Mouse (Mus musculus) ES-Bruce4 (cell line): ENCODE data around the gene Myo1a. TPM values are rescaled to one million over a fixed set of nuclear protein-coding genes. Genes with fewer than 3 reads are reported as not detected.
"Not testable (repeated sequence)": the region's sequence is repeated elsewhere in the genome, so short reads cannot be mapped to it uniquely, and the experiment has no call there.

ENCODE experiments used
- H3K27ac ChIP-seq: 2 replicates; pipeline ENCODE4 v1.5.1; 2012; ENCODE audit warnings: low read length, inconsistent platforms; ENCODE audit not compliant: insufficient read depth
- H3K27me3 ChIP-seq: 2 replicates; pipeline ENCODE4 v1.6.1; 2012; ENCODE audit warnings: mild to moderate bottlenecking, low read length, inconsistent platforms; ENCODE audit not compliant: control insufficient read depth, poor library complexity, insufficient read depth, severe bottlenecking
- H3K36me3 ChIP-seq: 2 replicates; pipeline ENCODE4 v1.6.1; 2012; ENCODE audit warnings: inconsistent platforms, mild to moderate bottlenecking, low read length, moderate library complexity; ENCODE audit not compliant: control insufficient read depth, poor library complexity, insufficient read depth, severe bottlenecking
- H3K4me1 ChIP-seq: one replicate; pipeline ENCODE4 v1.8.1; 2011; ENCODE audit warnings: low read length; ENCODE audit not compliant: control insufficient read depth, insufficient read depth
- H3K4me3 ChIP-seq: 2 replicates; pipeline ENCODE4 v1.5.1; 2011; ENCODE audit warnings: low read depth, mild to moderate bottlenecking, low read length
- H3K9ac ChIP-seq: 2 replicates; pipeline ENCODE4 v1.6.1; 2012; ENCODE audit warnings: low read depth, mild to moderate bottlenecking, inconsistent platforms; ENCODE audit not compliant: poor library complexity, severe bottlenecking
- H3K9me3 ChIP-seq: replicated peaks from 2 replicates; pipeline ENCODE4 v1.6.1; 2012; ENCODE audit warnings: mild to moderate bottlenecking, low read length, inconsistent platforms; ENCODE audit not compliant: control insufficient read depth, poor library complexity, insufficient read depth, severe bottlenecking
- CTCF ChIP-seq: IDR thresholded peaks from one replicate; pipeline ENCODE4 v1.8.1; 2011; ENCODE audit warnings: low read depth, low read length
- EP300 ChIP-seq: IDR thresholded peaks from 2 replicates; pipeline ENCODE4 v1.6.1; 2011; ENCODE audit warnings: low read depth, low read length; ENCODE audit not compliant: insufficient read depth
- POLR2A ChIP-seq: IDR thresholded peaks from one replicate; pipeline ENCODE4 v1.8.1; 2011; ENCODE audit warnings: low read length; ENCODE audit not compliant: insufficient read depth
- polyA plus RNA-seq: library from polyadenylated mRNA; stranded (reverse); fragments of >200 nt; gene quantifications from 2 replicates; pipeline ENCODE4 v1.2.4, GENCODE M21; 2011; ENCODE audit warnings: low read depth; ENCODE audit not compliant: missing spikeins, insufficient read depth, insufficient read length

The Myo1a gene
- polyA plus RNA-seq, 1 experiment: 0.34 TPM

DNA sequence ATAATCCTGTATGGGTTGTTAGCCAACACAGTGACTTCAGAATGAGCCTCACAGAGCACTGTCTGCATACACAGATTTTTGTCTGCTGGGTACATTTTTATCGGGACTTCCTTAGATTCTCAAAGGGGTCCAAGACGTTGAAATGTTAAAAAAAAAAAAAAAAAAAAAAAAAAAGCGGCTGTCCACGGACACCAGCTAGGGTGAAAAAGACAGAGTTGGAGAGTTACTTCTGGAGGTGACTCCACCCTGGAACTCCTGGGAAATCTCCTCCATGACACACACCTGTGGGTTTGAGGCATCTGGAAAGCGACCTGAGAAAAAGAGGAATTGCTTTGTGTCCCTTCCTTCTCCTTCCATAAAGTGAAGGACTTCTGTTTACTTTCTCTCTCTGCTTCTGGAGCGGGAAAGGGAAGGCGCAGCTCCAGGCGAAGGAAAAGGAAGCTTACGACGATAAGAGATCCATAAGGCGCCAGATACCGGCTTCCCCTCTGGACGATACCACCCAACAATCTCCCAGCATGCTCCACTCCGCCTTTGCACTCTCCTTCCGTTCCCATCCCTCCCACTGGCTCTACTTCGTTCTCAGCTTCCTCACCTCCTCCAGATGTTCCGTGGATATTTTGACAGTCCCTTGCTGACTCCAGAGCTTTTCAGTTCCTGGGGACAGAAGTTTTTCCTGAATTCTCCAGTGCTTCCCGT, 50.9 kb downstream of the Myo1a start:
- Histone ChIP-seq H3K4me1 (peaks cover 5% of the 10 kb centered on the region), H3K36me3 (no peaks in the 10 kb centered on the region), H3K4me3 (peak overlapping the region; percentile 2; the same call in 1 of the 2 replicates), H3K9ac (no peak overlapping the region), H3K27me3 (0 out of 2 replicates have a peak, but pooled peaks cover 2% of the 10 kb centered on the region), H3K9me3 (no peaks in the 10 kb centered on the region), H3K27ac (no peak overlapping the region)
- TF ChIP-seq EP300 (no peak), CTCF (no peak), POLR2A (no peak)

DNA sequence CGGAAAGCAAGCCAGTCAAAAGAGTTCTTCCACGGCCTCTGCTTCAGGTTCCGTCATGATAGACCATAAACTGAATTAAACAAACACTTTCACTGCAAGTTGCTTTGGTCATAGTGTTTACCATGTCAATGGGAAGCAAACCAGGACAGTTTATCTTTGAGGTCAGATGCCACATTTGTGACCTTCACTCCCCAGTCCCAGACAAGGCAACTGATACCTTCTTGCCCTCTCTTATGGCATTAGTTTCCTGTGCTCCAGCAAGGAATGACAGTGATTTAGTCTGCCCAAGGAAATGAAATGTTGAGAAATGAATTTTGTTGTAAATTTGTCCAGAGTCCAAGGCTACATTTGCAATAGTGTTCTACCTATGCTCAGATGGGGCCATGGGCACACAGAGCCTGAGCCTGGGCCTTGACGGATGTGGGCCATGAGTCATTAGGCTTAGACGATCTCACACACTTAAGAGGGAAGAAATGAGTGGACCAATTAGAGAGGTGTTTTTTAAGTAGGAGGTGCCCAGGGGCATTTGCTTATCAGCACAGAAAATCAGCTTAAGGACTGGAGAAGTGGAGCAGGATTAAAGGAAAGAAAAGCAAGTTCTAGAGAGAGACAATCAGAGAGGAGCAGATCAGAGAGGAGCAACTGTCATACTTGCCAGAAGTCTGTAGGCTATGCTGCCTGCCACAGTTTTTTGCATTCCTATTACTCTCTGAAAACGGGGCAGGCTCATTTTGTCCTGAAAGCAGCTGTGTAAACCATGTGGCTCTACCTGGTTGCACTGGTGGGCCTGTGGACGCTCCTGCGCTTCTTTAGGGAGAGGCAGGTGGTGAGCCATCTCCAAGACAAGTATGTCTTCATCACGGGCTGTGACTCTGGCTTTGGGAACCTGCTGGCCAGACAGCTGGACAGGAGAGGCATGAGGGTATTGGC, 54.5 kb downstream of the Myo1a start, which contains the start of the genes Rdh1 and Rdh16f1:
Gene Rdh1, plus strand, starts transcription at position 541 of the 930 bp plus-strand sequence.
Gene Rdh16f1, plus strand, starts transcription at position 607 of the 930 bp plus-strand sequence.
- Histone ChIP-seq H3K4me3 (no peak within 1 kb of the TSS), H3K9ac (no peak within 1 kb of the TSS), H3K27me3 (0 out of 2 replicates have a peak, but pooled peaks cover 2% of the 10 kb centered on the region), H3K27ac (no peak within 1 kb of the TSS), H3K4me1 (peaks cover 5% of the 10 kb centered on the region), H3K9me3 (no peaks in the 10 kb centered on the region), H3K36me3 (no peaks in the 10 kb centered on the region)
- TF ChIP-seq EP300 (no peak), CTCF (no peak), POLR2A (no peak)

DNA sequence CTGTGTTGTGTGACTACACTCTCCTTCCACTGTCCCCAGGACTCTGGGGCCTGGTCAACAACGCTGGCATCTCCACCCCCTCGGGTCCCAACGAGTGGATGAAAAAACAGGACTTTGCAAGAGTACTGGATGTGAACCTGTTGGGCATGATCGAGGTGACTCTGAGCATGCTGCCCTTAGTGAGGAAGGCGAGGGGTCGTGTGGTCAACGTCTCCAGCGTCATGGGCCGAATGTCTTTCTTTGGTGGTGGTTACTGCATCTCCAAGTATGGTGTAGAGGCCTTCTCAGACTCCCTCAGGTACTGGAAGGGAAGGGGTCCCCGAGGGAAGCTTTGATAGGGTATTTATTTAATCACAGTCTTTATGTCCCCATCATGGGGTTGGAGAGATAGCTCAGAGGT, 58.0 kb downstream of the Myo1a start:
- not testable (repeated sequence) for H3K9ac ChIP-seq, H3K4me3 ChIP-seq, H3K36me3 ChIP-seq, H3K27me3 ChIP-seq, H3K4me1 ChIP-seq, H3K9me3 ChIP-seq, H3K27ac ChIP-seq

DNA sequence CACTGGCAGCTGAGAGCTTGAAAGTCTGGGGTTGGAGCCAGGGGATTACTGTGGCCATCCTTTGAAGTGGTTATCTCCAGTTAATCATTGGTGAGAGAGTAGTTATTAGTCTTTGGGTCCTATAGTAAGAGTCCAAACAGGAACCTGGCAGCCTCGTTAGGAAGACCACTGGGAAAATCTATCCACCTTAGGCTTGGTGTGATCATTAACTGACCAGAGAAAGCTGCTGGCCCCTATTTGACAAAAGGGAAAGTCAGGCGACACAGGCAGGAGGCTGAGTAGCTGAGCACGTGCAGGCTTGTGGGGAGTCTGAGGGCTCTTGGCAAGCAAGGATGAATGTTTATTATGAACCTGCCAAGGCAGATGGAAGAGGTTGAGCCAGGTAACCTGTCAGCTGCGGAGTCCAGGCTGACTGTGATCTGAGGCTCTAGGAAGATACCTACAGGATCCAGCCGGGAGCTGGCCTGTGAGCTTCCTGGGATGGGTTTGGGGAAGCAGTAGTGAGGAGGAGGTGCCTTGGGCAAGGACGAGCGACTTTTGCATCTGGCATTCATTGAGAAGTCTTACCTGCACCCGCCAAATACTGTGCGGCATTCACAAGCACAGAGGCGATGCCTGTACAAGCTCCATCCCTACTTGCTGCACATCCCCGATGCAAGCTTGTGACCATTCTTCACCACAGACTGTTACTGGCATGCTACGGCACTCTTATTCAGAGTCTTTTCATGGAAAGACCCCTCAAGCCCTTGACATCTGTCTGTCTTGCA, 59.1 kb downstream of the Myo1a start:
- H3K4me3 ChIP-seq: no peak overlapping the region
- no peaks in the 10 kb centered on the region for H3K4me1 ChIP-seq
- no peaks in the 10 kb centered on the region for H3K9me3 ChIP-seq
- TF ChIP-seq POLR2A (no peak), CTCF (no peak), EP300 (no peak)
- H3K27ac ChIP-seq: no peak overlapping the region
- H3K27me3 ChIP-seq: no peaks in the 10 kb centered on the region
- no peaks in the 10 kb centered on the region for H3K36me3 ChIP-seq
- no peak overlapping the region for H3K9ac ChIP-seq

DNA sequence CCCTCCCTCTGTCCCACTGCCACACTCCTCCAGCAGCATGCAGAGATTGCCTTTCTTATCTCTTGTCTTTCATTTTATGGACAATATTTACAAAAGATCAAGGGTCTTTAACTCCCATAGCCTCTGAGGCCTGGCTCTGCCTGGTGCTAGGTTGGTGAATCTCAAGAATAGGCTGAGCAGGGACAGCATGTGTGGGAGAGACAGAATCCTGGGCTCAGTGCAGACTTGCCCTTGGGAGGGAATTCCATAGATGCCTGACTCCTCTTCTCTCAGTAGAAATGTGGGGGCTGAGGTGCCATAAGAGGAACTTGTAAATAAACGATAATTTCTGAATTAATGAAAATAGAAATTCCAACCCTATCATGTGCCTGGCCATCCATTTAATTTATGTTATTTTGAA, 61.6 kb downstream of the Myo1a start:
- H3K4me3 ChIP-seq: no peak overlapping the region
- H3K9me3 ChIP-seq: no peaks in the 10 kb centered on the region
- H3K27ac ChIP-seq: no peak overlapping the region
- no peaks in the 10 kb centered on the region for H3K36me3 ChIP-seq
- no peaks in the 10 kb centered on the region for H3K27me3 ChIP-seq
- H3K9ac ChIP-seq: no peak overlapping the region
- H3K4me1 ChIP-seq: no peaks in the 10 kb centered on the region
- TF ChIP-seq POLR2A: no peak
- no peak for TF ChIP-seq CTCF

Other genes with a start within 250 kb of the Myo1a start
- 1.9 and 2.6 TPM in 2 replicates for gene Stac3, start 203.5 kb upstream of the Myo1a start, polyA plus RNA-seq
- gene Ndufa4l2, start 190.2 kb upstream of the Myo1a start, polyA plus RNA-seq: 5.4 and 5.7 TPM in 2 replicates
- 67.4 and 68.2 TPM in 2 replicates for gene Shmt2, start 182.7 kb upstream of the Myo1a start, polyA plus RNA-seq
- 0.79 TPM in 1 of 2 replicates, not detected in the other for gene Nxph4, start 170.6 kb upstream of the Myo1a start, polyA plus RNA-seq
- 36.3 and 41.3 TPM in 2 replicates for gene Lrp1, start 84.0 kb upstream of the Myo1a start, polyA plus RNA-seq
- 28.2 and 32.9 TPM in 2 replicates for gene Stat6, start 62.2 kb upstream of the Myo1a start, polyA plus RNA-seq
- 22.0 and 22.3 TPM in 2 replicates for gene Nemp1, start 38.3 kb upstream of the Myo1a start, polyA plus RNA-seq
- gene Nab2, start 36.6 kb upstream of the Myo1a start, polyA plus RNA-seq: 5.5 and 8.1 TPM in 2 replicates
- not detected in 2 replicates for gene Tac2, start 19.3 kb downstream of the Myo1a start, polyA plus RNA-seq
- gene Zbtb39, start 34.4 kb downstream of the Myo1a start, polyA plus RNA-seq: 14.6 and 15.6 TPM in 2 replicates
- gene Gpr182, start 46.6 kb downstream of the Myo1a start, polyA plus RNA-seq: not detected in 2 replicates
- 0.40 and 0.67 TPM in 2 replicates for gene Rdh1, start 54.6 kb downstream of the Myo1a start, polyA plus RNA-seq
- not detected in 2 replicates for gene Rdh16f1, start 54.6 kb downstream of the Myo1a start, polyA plus RNA-seq
- gene Rdh9, start 71.2 kb downstream of the Myo1a start, polyA plus RNA-seq: 0.49 and 0.65 TPM in 2 replicates
- gene Rdh16, start 96.0 kb downstream of the Myo1a start, polyA plus RNA-seq: 0.19 TPM in 1 of 2 replicates, not detected in the other
- gene Rdh19, start 144.8 kb downstream of the Myo1a start, polyA plus RNA-seq: not detected in 2 replicates
- not detected in 2 replicates for gene Rdh16f2, start 161.3 kb downstream of the Myo1a start, polyA plus RNA-seq
- gene Rdh7, start 183.6 kb downstream of the Myo1a start, polyA plus RNA-seq: not detected in 2 replicates
- gene Sdr9c7, start 193.3 kb downstream of the Myo1a start, polyA plus RNA-seq: not detected in 2 replicates